Mouse (Mus musculus): ENCODE data around the gene Traf3.

DNA sequence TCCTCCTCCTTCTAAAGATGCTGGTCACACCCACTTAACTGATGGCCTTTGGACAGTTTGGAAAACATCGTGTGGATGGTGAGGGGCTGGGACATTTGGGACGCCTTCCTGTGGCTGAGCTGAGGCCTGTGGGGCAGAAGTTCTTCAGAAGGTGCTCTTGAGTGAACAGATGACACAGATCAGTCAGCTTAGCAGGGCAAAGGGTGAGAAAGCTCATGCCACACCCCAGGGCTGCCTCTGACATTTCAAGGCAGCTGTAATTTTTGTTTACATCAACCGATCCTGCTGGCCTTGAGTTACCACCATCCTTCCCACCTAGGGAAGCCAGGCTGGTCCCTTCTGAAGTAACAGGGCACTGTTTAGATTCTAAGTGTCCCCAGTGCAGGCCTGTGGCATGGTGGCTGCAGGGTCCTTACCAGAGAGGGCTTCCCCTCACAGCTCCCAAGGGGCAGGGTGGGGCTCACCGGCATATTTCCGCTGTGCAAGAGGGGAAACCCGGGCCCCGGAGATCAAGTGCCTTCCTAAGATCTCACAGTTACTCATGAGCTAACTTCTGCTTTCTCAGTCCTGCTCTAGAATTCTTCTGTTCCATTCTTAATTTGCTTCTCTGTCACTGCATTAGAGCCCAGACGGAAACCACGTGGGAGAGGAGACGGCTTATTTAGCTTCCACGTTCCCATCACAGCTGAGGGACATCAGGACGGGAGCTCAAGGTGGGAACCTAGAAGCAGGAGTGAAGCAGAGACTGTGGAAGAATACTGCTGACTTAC is 6.3 kb upstream of the Traf3 start:
- TF ChIP-seq POLR2A (IDR thresholded peaks at IDR 0.05; ENCODE audit: low read depth, low read length) = no peak
- no peak for TF ChIP-seq CTCF (conservative IDR thresholded peaks at IDR 0.05; ENCODE audit: insufficient read depth, insufficient read length, low read depth, low read length)
